Mouse (Mus musculus): Measurements from ENCODE around the gene Ccdc126.

- no peak for TF ChIP-seq CTCF (IDR thresholded peaks at IDR 0.05; ENCODE audit: control insufficient read depth, insufficient read depth, insufficient replicate concordance, low read depth, low read length)
- no peak for TF ChIP-seq POLR2A (IDR thresholded peaks at IDR 0.05; ENCODE audit: control insufficient read depth, low read depth, low read length)
Observed at GRCm38 (mm10) chr6:49343737-49344469, 24.8 kb downstream of the Ccdc126 start.

All from testis, adult 2 months (tissue).